Mouse (Mus musculus): Measurements from ENCODE around the gene Crhr2. TPM values are rescaled to one million over a fixed set of nuclear protein-coding genes. Genes with fewer than 3 reads are reported as not detected.

Gene Crhr2
- total RNA-seq, 2 experiments from 2014 or later: 3.1 to 3.4 TPM

- DNase-seq: no peak
Measured at GRCm38 (mm10) chr6:55117325-55118109, 15.3 kb downstream of the Crhr2 start.

DNA sequence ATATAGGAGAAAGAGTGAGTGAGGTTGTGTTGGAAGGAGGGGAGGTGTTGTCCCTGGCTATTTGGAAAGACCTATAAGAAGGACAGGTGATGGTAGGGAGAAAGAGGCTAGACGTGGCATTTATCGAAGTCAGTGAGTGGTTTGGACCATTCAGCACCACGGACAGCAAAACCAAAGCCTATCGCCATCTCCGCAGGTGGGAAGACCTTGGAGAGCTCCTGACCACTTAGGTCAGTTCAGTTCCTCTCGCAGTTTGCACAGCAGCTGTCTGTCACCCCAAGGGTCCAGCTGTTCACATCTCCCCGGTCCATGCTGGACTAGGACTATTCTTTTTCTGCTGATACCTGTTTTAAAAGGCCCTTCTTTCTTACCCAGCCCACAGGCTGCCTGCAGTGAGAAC, 24.5 kb downstream of the Crhr2 start:
- DNase-seq: no peak

DNA sequence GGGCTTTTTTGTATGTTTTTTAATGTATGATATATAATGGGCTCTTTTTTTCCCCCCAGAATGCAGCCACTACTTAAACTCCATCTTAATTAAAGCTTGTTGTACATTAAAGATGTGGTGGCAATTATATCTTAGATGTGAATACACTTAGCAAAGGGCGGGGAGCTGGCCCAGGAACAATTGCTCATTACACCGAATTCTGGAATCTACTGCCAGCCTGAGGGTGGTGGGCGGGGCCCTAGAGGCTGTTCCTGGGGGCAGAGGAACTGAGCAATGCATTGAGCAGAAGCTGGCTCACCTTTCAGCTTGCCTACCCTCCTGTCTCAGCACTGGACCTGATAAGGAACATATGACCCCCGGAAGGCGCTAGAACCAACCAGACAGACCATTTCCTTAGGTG, 34.2 kb downstream of the Crhr2 start:
- no peak for DNase-seq

- no peak for DNase-seq
Measured at GRCm38 (mm10) chr6:55098030-55098429, 34.8 kb downstream of the Crhr2 start.

- DNase-seq: no peak
Measured at GRCm38 (mm10) chr6:55093431-55094146, 39.2 kb downstream of the Crhr2 start.

DNA sequence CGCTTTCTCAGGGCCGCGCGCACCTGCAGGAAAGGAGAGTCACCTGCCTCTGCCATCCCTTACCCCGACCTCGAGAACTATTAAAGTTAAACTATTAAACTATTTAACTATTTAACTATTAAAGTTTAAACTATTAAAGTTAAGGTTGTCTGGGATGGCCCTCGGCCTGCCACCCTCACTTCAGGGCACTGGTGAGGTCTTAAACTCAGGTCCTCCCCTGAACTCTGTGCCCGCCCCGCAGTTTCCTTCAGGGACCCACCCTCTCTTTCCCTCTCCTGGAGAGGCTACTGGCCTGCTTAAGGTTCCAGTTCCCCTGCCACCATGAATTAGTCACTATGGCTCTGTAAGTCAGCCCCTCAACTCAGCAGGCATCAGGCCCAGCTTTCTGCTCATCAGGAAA, 41.4 kb downstream of the Crhr2 start:
- no peak for DNase-seq

DNA sequence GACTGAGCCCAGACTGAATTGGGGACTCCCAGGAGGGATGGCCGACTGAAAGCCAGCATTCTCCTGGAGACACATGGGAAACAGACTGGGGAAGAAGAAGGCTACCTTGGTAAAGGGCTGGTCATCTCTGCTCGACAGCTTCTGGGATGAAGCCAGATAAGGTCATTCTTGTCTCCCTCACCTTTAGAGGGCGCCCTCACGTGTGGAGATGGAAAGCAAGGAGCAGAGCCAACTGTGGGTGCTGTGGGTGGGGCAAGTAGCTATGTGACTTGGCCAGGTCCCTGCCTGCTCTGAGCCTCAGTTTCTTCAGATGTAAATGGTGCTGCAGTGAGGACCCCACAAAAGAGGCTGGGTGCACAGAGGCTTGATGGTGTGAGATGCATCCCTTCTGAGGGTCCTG, 42.2 kb downstream of the Crhr2 start:
- no peak for DNase-seq

DNA sequence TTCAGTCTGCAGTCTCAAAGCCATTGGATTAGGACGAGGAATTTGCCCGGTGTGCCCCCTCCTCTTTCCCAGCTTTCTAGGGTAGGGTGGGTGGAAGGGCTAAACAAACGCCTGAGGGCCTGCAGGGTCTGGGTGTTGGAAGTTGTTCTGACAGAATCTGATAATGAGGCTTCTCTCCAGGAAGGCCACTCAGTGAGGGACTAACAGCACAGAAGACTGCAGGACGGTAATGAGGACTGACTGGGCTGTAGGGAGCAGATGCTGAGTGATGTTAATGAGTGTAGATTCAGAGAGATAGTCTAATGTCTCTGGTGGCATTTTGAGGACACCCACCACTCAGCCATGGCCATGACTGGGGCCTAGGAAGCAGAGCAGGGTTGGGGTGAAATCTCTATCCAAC, 45.5 kb downstream of the Crhr2 start:
- DNase-seq: no peak

- DNase-seq: no peak
Measured at GRCm38 (mm10) chr6:55082261-55083051, 50.4 kb downstream of the Crhr2 start.

DNA sequence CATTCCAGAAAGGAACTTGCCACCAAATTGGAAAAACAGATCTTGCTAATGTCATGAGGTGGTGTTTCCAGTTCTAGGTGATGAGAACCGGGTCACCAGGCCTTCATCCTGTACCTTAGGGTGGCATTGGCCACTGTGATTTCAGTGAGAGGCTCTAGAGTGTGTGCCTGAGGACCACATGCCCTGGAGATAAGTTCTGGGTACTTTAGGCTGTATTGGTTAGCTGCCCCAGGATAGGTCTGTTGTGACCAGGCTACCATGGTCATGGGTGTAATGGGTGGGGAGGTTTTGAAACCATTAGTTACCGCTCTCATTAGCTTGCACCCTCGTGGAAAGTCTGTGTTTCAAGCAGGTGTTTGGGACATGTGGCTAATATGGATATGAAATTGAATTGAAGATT, 51.4 kb downstream of the Crhr2 start:
- DNase-seq: no peak

- no peak for DNase-seq
Measured at GRCm38 (mm10) chr6:55076561-55077255, 56.1 kb downstream of the Crhr2 start.

GRCm38 (mm10) chr6:55065903-55066302, 66.9 kb downstream of the Crhr2 start:
- DNase-seq: no peak

DNA sequence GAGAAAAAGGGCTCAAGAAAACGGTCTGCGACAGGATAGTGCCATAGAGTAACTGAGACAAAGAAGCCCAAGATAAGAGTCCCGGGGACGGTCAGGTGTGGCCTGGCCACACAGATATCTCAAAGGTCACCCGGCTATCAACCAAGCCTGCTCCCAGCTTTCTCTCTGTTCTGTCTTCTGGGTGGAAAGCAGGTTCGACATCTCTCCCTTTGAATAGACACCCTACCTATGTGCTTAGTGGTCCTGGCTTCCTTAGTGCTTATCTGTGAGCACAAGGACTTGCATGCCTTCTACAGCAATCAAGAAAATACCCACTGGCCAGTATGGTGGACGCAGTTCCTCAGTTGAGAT, 68.4 kb downstream of the Crhr2 start:
- DNase-seq: no peak

DNA sequence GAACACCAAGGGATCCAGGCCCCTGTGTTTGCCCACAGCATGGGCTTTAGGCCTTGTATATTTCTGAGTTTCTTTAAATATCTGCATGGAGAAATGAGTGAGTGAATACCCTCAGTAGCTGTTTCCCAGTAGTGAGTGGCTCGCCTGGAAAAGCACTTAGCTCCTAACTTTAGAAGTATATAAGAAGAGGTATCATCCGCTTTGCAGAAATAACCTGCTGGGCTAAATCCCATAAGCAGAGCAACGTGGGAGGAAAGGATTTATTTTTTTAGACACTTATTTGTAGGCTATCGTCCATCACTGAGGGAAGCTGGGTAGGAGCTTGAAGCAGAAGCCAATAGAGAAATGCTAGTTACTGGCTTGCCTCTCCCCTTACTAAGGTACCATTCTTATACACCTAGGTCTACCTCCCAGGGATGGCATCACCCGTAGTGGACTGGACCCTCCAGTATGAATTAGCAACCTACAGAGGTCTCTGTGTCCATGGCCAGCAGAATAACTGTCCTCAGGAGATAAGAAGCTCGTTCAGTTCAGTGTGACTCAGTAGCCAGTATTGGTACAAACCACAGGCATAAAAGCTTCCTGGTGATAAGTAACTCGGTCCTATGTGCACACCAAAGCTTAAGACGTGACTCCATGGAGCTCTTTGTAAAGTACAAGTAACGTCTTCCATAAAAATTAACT, 68.9 kb downstream of the Crhr2 start:
- no peak for DNase-seq

DNA sequence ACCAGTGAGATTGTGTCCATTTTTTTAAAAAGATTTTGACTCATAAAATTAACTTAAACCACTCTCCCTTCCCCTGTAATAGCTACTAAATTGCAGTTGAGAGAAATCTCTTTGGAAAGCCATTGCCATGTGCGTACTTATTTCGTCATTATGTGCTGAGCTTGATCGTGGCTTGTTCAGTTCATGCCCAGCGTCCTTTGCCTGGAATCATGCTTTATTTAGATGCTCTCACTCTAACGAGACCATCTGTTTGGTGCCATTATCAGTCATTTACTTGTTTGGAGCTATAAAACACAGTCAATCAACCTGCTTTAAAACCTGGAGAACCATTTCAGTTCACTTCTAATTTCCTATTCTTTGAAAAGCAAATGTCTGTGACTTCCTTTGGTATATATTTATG, 70.6 kb downstream of the Crhr2 start:
- no peak for DNase-seq

- DNase-seq: no peak
Measured at GRCm38 (mm10) chr6:55061328-55061727, 71.5 kb downstream of the Crhr2 start.

DNA sequence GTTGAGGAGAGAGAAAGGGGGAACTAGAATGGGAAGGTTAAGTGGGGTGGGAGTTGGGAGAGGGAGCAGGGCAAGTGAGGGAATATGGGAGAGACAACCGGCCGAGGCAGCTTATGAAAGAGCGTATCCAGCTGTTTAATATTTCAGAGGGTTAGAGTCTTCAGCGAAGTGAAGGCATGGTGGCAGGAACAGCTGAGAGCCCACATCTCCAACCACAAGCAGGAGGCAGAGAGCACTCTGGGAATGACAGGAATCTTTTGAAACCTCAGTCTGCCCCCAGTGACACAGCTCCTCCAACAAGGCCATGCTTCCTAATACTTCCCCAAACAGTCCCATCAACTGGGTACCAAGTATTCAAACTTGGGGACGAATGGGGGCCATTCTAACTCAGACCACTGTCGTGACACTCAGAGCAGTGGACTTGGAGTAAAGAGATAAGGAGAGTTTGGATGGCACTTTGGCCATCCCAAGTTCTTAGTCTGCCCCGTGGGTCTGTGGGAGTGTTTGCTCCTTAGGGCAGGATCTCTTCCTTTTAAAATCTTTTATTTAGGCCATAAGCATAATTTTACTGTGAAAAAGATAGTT, 72.5 kb downstream of the Crhr2 start:
- DNase-seq: no peak

DNA sequence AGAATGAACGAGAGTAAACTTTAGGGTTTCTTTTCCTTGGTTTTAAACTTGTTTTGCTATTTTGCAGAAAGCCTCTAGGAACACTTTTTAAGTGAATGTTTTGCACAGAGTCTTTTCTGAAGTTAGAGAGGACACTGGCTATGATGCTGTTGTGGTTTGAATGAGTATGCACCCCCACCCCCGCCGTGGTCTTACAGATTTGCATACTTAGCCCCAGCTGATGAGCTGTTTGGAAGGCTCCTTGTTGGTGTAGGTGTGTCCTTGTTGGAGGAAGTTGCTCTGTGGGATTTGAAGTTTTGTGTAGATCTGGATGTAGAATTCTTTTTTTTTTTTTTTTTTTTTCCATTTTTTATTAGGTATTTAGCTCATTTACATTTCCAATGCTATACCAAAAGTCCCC, 75.4 kb downstream of the Crhr2 start:
- DNase-seq: no peak

- no peak for DNase-seq
Measured at GRCm38 (mm10) chr6:55054491-55054890, 78.3 kb downstream of the Crhr2 start.

GRCm38 (mm10) chr6:55049186-55049585, 83.6 kb downstream of the Crhr2 start:
- no peak for DNase-seq

DNA sequence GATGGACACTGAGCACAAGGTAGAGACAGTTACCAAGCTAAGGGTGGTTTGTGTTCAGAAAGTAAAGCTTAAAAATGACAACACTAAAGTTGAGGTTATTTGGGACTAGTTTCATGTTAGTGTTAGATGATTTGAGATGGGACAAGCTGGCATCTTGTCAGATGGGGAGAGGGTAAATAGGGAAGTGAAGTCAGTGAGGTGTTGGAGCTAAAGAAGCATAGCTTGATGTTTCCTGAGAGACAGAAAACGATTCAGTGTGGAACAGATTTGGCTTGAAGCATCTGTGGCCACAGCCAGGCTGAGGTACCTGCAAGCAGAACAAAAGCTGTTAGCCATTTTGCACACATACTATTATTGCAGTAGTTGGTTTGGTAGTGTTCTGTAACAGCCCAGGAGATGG, 87.5 kb downstream of the Crhr2 start:
- no peak for DNase-seq

- DNase-seq: no peak
Measured at GRCm38 (mm10) chr6:55044542-55044941, 88.3 kb downstream of the Crhr2 start.

Data from layer of hippocampus, postnatal 36 days (tissue).